Mouse (Mus musculus): Measurements from ENCODE around the gene Gm7029. TPM values are rescaled to one million over a fixed set of nuclear protein-coding genes. Genes with fewer than 3 reads are reported as not detected.
"Not testable (repeated sequence)": the region's sequence is repeated elsewhere in the genome, so short reads cannot be mapped to it uniquely, and the experiment has no call there.

The Gm7029 gene
- not detected for total RNA-seq (2021)
- long read RNA-seq, experiment 1: 0 reads
- long read RNA-seq, experiment 2: 0 reads

DNA sequence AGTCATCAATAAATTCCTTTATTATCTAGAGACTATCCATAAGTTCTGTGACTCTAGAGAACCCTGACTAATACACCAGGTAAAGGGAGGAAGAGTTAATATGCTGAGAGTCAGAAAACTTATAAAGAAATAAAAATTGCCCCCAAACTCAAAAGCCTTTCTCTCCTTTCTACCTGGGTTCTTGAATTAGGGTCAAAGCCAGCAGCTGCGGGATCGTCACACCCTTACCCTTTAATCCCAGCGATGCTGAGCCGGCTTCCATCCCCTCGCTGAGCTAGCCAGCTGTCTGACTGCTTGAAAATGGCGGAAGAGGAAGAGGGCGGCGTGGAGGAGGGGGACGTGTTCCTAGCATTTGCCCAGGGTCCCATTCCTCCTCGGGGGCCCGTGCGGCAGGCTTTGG lies at the start of gene Gm7029:
Gene Gm7029, plus strand, starts transcription at position 301 of the 400 bp plus-strand sequence.
- DNase-seq (ENCODE audit: low spot score in 2 of 2): not testable (repeated sequence)

DNA sequence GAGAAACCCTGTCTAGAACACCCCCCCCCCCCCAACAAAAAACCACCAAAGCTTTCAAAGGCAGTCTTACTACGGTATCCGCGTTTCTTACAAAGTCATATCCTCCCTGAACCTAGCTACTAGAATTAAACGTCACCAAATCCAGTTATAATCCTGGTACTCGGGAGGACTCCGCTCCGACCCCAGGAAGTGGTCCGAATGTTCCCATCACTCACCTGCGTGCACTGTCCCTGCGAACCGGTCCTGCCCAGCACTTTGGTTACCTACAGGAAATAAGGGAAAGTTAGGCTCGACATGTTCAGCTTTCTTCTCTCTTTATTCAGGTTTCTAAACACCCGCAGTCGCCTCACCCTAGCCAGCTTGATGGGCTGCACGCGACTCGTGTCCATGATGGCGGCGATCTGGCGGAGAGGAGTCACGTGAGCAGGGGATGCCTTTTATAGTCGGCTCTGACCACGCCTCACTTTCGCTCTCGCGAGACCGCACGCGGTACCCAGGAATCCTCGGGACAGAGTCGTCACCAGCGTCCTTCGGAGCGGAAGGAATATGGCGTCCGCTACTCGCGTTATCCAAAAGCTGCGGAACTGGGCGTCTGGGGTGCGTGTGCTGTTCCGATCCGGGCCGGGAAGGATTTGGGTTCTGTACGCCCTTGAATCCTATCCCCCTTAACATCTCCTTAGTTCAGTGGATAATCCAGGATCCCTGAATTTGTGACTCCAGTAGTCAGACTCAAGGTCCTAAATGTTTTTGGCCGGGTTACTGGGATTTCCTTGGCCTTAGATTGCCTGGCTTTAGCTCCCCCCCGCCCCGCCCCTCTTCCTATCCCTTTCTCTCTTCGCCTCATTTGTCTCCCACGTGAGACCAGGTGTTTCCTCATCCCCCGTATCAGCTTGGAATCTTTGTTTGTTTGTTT lies 49.3 kb upstream of the Gm7029 start, which contains the start of the genes Rps28 and Ndufa7:
Gene Rps28, minus strand, starts transcription at position 479 of the 913 bp plus-strand sequence.
Gene Ndufa7, plus strand, starts transcription at position 489 of the 913 bp plus-strand sequence.
- peak; percentile 98 for DNase-seq (ENCODE audit: low spot score in 2 of 2)

DNA sequence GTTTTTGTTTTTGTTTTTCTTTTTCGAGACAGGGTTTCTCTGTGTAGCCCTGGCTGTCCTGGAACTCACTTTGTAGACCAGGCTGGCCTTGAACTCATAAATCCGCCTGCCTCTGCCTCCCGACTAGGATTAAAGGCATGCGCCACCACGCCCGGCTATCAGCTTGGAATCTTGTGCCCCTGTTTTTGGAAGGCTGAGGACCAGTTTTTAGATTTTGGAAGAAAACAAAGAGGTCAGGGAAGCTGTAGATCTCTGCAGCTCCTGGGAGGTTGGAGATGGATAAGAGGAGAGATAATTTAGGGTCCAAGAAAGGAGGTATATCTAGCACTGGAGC lies 48.7 kb upstream of the Gm7029 start:
- not testable (repeated sequence) for DNase-seq (ENCODE audit: low spot score in 2 of 2)

DNA sequence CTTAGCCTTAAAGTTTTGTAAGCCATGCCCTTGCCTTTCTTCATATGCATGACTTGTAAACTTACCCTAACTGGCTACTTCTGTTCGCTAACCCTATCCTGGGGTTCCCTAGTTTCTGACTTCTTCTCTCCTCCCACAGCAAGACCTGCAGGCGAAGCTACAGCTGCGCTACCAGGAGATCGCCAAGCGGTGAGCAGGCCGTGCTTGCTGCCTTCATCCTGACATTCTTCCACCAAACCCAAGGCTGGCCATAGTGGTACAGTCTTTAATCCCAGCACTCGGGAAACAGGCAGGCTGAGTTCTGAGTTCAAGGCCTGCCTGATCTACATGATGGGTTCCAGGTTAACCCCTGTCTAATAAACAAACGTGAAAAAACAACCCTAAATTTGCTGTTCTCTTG lies 48.2 kb upstream of the Gm7029 start:
- DNase-seq (ENCODE audit: low spot score in 2 of 2): no peak

DNA sequence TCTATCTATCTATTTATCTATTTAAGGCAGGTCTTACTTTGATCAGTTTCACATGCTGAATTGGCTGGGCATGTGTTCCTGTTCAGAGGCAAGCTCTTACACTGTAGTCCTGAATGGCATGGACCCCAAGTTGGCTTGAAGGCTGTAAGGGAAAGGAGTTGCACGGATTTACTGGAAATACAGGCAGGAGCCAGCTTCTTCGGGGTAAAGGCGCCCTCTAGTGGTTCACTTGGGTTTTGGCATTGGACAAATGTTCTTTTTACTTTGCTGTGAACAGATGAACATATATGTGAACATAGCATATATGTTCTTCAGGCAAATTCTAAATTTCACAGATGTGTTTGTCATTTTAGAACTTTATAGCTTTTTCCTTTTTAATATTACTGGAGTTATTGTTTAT lies 46.8 kb upstream of the Gm7029 start:
- peak; percentile 64 to 66 for DNase-seq (ENCODE audit: low spot score in 2 of 2)

DNA sequence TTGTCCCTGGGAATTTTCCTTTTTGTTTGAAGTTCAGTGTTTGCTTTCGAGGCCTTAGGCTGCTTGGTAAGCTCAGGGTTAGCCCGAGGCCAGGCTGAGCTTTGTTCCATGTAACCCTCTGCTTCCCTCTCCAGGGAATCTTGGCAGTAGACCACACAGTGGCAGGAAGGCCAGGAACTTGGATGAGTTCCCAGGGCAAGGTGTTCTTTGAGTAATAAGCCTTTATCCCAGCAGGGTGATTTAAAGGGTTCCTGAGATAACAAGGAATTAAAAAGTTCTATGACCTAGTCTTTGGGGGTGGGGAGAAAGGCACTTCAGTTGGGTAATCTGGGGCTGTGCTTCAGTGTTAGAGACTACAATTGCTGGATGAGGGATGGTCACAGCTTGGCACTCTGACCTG lies 44.7 kb upstream of the Gm7029 start:
- DNase-seq (ENCODE audit: low spot score in 2 of 2): no peak

DNA sequence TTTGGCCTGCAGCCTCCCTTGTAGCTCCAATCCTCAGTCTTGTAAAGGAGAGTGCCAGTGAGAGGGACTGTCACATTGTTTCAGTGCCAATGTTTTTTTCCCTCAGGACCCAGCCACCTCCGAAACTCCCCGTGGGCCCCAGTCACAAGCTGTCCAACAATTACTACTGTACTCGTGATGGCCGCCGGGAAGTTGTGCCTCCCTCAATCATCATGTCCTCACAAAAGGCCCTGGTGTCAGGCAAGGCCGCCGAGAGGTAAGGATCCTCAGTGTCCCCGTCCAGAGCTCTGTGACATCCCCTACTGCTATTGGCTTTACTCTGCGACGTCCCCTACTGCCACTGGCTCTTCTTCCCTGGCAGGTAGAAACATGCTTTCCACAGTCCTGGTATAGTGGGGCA lies 44.1 kb upstream of the Gm7029 start:
- DNase-seq (ENCODE audit: low spot score in 2 of 2): no peak

DNA sequence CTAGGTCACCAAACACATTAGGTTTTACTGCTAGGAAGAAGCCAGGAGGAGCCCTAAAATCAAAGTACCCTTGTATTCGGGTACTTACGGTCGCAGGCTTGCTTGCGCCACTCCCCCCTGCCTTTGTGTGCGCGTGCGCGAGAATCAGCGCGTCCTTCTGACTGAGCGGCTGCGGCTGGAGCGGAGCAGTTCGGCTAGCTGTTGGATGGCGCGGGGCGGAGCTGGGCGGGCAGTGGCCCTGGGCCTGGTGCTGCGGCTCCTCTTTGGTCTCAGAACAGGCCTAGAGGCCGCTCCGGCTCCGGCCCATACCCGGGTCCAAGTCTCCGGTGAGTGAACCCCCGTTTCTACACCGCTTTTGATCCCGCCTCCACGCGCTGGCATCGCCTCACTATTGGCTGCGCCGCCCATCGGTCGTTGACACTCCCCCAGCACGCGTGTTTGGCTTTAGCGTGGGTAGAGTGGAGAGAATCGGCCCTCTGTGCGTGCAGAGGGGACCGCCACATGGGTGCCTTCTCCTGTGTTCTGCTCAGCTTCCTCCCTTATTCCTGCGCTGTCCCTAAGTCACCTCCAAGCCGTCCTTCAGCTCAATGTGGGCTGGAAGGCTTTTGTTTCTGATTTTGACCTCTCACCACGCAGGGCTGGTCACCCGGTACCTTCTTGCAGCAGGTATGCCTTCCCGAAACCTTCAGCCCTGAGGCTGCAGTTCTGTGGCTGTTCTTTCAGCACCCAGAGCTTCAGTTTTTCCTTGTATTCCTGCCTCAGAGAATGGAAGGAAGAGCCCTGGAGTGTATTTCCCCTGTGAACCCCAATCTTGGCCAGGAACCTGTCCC lies 30.5 kb upstream of the Gm7029 start, which contains the start of gene Cd320:
Gene Cd320, plus strand, starts transcription at position 126 of the 830 bp plus-strand sequence.
- DNase-seq (ENCODE audit: low spot score in 2 of 2): peak; percentile 92 to 94

DNA sequence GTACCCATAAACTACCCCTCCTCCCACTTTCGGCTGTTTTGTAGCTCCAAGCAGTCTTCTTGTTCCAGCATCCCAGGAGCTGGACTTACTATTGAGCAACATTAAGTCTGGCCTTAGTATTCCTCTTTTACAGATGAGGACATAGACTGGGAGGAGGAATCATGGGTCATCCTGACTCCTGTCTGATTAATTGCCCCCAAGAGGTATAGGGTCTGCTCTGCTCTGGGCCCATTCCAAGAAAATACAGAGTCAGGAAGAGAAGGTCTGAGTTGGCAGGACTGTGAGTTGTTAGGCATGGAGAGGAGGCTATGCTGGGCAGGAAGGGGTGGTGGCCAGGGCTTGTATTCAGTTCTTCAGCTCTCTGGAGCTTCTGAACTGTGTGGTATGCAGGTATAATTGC lies 29.4 kb upstream of the Gm7029 start:
- DNase-seq (ENCODE audit: low spot score in 2 of 2): no peak

DNA sequence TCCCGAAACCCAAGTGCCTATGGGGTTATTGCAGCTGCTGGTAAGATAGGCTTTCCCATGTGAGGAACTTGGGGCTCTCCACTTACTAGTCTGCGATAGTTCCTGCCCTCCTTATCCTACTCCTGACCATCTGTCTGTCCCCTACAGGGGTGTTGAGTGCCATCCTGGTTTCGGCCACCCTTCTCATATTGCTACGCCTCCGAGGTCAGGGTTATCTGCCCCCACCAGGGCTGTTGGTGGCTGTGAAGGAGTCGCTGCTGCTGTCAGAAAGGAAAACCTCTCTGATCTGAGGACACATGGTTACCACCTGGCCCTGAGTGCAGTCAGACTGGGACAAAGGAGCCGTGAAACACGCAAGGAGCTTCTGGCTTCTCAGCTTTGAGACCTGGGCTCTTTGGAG lies 25.5 kb upstream of the Gm7029 start:
- DNase-seq (ENCODE audit: low spot score in 2 of 2): no peak

DNA sequence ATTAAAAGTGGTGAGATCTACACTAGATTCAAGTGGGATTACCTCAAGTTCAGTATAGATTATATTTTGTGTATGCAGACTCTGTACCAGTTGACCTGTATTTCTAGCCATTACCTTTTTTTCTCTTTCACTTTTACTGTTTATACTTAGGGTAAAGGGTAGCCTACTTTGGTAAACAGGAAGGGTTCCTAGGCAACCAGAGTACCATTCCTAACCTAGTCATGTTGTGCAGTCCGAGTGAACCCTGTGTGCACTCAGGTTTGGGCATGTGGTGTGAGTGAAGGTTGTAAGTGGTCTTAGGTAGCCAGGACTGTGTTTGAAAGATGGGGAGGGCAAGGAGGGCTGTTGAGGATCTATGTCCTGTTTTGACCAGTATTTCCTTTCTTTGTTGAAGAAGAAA lies 22.3 kb upstream of the Gm7029 start:
- no peak for DNase-seq (ENCODE audit: low spot score in 2 of 2)

DNA sequence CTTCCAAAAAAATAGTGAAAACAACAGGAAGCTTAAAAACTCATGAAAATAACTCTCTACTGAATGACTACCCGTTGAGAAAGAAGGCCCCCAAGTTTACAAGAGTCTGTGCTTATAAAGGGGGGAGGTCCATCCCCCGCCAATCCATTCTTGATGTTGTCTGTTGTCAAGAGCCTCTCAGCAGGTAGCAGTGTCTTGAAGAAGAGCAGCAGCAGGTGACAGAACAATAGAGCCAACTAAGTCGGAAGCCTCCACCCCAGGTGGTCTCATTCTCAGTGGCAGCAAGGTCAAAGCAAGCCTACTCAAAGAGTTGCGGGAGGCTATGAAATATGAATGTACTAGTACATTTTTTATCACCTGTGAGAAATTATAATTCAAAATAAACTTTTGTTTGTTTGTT lies 15.8 kb upstream of the Gm7029 start:
- DNase-seq (ENCODE audit: low spot score in 2 of 2): no peak

DNA sequence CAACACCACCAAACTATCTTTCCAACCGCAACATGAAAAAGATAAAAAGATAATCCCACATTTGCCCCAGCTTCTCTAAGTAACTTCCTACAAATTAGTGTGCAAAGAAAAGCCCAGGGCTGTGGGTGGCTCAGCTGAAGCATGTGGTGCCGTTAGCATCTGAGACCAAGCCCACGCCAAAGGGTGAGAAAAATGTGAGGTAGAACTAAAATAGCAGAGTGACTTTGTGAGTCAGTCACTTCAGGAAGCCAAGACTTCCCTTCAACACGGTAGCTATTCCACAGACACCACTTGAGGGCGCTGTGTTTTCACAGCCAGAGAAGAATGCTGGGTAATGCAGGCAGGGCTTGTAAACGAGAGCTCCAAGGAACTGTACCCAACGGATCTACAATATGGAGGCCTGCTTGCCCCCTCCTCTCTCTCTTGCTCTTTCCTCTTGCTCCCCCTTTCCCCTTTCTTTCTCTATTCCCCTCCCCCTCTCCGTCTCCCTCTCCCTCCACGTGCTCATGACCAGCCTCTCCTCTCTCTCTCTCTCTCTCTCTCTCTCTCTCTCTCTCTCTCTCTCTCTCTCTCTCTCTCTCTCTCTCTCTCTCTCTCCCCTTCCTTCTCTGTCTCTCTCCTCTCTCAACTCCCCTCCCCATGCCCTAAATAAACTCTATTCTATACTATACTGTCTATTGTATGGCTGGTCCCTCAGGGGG lies 8.2 kb upstream of the Gm7029 start:
- peak; percentile 80 to 85 for DNase-seq (ENCODE audit: low spot score in 2 of 2)

DNA sequence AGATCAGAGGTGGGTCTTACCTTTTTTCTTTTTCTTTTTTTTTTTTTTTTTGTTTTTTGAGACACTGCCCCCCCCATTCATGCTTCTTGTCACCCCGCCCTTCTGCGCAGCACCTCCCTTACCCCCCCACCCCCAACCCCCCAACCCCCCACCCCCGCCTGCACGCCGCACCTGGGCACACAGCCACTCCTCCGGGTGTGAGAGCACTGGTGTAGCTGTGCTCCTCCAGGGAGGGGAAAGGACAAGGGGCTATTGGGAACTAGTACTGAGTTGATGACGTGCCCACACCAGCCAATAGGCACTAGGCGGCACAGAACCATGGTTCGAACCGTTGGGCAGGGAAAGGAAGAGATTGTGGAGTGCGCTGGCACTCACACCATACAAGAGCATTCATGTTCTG lies 774 bp downstream of the Gm7029 start:
- no peak for DNase-seq (ENCODE audit: low spot score in 2 of 2)

DNA sequence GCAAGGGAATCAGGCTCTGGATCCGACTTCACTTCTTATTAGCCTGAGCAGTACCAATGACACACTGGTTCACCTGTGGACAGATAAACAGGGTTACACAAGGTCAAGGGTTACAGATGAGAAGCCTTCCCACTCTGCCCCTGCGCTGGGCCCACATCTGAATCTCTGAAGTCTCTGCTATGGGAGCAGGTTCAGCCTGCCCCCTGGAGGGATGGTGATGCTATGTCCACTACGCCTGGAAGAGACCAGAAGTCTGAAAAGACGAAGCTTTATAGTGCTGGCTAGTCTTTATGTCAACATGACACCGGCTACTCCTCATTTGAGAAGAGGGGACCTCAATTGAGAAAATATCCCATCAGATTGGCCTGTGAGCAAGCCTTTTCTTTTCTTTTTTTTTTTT lies 2.2 kb downstream of the Gm7029 start:
- DNase-seq (ENCODE audit: low spot score in 2 of 2): peak in 1 of 2 experiments; percentile 7

DNA sequence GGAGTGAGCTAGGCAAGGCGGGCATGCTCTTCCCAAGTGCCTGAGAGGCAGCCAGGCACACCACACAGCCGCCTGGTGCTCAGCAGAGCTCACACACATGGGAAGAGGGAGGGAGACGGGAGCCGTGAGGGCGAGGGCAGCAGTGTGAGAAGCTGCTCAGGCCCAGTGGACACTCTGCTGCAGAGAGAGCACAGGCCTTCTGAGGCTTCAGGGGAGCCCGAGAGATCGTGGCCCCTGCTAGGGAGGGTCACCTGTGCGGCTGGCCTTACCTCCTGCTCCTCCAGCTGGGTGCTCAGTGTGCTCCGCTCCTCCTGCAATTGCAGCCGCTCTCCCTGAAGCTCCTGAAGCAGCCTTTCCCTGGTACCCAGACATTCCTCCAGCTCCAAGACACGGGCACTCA lies 10.7 kb downstream of the Gm7029 start:
- not testable (repeated sequence) for DNase-seq (ENCODE audit: low spot score in 2 of 2)

DNA sequence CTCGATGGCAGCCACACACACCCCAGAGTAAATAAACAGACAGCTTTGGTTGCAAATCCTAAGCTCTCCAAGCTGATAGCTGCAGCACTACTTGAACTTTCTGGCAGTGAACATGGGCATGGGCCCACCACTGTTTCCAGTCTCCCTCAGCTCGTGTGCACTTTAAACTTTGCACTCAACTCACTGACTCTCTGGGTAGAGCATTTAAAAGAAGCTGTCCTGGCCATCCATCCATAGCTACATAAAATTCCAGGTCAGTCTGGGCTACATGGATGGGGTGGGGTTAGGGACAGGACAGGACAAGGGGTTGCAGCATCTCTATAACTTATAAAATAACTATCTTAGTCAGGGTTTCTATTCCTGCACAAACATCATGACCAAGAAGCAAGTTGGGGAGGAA lies 14.2 kb downstream of the Gm7029 start:
- DNase-seq (ENCODE audit: low spot score in 2 of 2): not testable (repeated sequence)

DNA sequence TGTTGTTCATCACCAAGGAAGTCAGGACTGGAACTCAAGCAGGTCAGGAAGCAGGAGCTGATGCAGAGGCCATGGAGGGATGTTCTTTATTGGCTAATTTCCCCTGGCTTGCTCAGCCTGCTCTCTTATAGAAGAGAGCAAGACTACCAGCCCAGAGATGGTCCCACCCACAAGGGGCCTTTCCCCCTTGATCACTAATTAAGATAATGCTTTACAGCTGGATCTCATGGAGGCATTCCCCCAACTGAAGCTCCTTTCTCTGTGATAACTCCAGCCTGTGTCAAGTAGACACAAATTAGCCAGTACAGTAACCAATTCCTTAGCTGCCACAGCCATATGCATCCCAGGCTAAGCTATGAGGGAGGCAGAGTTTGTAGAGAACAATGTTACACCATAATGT lies 14.6 kb downstream of the Gm7029 start:
- not testable (repeated sequence) for DNase-seq (ENCODE audit: low spot score in 2 of 2)

DNA sequence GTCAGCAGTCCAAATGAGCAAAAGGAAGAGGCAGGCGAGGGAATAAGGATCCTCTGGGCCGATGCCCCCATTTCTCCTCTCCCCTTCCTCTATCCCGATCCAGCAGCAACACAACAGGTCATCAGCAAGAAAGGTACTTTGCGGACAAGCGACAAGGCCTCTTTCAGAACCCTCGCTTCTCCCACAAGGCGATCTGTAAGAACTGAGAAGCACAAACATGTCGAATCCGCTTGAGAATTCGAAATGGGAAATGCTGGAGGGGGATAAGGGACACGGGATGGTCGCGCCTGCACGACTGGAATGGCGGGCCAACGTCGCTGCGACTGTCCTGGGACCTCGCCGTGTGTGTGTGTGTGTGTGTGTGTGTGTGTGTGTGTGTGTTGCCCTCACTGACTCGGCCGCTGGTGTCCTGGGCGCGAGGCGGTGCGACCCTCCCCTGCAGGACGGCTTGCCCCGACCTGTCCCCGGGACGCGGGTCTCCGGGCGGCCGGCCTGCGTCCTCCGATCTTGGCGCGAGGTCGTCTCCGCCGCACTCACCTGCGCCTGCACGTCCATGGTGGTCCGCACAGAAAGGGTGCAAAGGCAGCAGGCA lies 16.4 kb downstream of the Gm7029 start:
- DNase-seq (ENCODE audit: low spot score in 2 of 2): not testable (repeated sequence)

DNA sequence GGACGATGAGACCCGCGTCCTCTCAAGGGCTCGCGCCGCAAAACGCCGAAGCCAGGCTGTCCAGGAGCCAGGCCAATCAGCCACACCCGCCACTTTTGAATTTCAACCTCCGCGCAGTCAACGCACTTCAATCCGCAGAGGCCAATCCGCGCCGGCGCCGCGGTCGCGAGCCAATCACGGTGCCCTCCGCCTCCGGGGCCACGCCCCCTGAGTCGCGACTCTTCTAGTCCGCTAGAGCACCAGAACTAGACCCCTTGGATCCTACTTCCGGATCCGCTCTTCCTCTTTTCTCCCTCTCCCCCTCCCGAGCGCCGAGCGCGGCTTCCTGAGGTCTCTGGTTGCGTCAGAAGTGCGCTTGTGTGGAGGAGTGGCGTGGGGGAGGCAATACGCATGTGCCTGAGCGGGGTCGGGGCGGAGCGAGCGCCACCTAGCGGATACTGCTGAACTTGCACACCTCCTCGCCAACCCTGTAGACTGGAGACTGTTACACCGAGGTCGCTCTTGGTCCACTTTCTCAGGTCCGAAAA lies 17.0 kb downstream of the Gm7029 start, which contains the start of gene Kifc1:
Gene Kifc1, minus strand, starts transcription at position 129 of the 527 bp plus-strand sequence.
- peak; percentile 99 for DNase-seq (ENCODE audit: low spot score in 2 of 2)

Data from left cerebral cortex, adult 18-20 months (tissue).